Mouse (Mus musculus): ENCODE data around the gene Parvb.

DNA sequence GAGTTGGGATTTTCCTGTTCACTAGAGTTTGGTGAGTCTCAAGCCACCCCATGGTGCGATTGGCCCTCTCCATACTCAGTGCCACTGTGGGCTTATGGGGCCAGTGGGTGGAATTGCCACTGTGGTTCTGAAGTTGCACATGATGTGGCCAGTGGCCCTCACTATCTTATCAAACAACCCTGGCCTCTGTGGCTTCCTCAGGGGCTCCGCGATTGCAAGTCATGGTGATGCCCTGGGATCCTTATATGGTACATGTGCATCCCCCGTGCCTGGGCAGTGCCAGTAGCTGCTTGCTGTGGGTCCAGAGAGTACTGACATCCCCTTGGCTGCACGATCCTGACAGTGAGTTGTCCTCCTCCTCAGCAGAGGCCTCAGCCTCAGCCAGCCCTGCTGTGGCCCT lies 25.0 kb downstream of the Parvb start:
- TF ChIP-seq CTCF (IDR thresholded peaks at IDR 0.05; ENCODE audit: control insufficient read depth, insufficient read depth, insufficient replicate concordance, low read depth, low read length) (no peak), POLR2A (IDR thresholded peaks at IDR 0.05; ENCODE audit: control insufficient read depth, low read depth, low read length) (no peak)

Data from testis, adult 2 months (tissue).